10 mouse cellular contexts compared by ENCODE assay signal in genomic region chr15:85667381-85667791, GRCm38 (mm10).
A peak's percentile ranks its signal among the peaks of the same experiment; 100 is the strongest.
DNase-seq lines count a peak whose midpoint lies in the region; ATAC-seq and TF ChIP-seq lines count a peak whose summit lies in the region.
"Had no signal": no experiment of that assay in that cellular context is flagged by ENCODE, and none has a peak within 500 bp of the region (broad histone marks: within the 10 kb centered on the region; RNA-seq: fewer than 3 reads in every experiment).

No protein-coding gene starts in this region.

- no peak overlapping the region; the same call in 1 of the 2 replicates for H3K9ac ChIP-seq in forebrain, embryonic 12.5 days
- H3K9ac ChIP-seq in forebrain, embryonic 11.5 days (ENCODE audit: low read length), result no peak overlapping the region
- H3K9ac ChIP-seq in midbrain, postnatal 0 days (replicated peaks; ENCODE audit: low read length, poor library complexity, severe bottlenecking), result peak overlapping the region; percentile 33; the same call in 1 of the 2 replicates
- H3K9ac ChIP-seq: limb, embryonic 13.5 days had no signal

- 29% methylated on average over 12 of the region's 12 CpGs for WGBS in forebrain, embryonic 12.5 days
- 42% methylated on average over 12 of the region's 12 CpGs for WGBS in forebrain, embryonic 11.5 days
- WGBS in midbrain, postnatal 0 days, result 36% methylated on average over 12 of the region's 12 CpGs

- no peaks in the 10 kb centered on the region for H3K9me3 ChIP-seq in forebrain, embryonic 12.5 days
- H3K9me3 ChIP-seq in forebrain, embryonic 11.5 days (ENCODE audit: control insufficient read depth, low read length), result no peaks in the 10 kb centered on the region
- H3K9me3 ChIP-seq in midbrain, postnatal 0 days (ENCODE audit: low read length), result no peaks in the 10 kb centered on the region
- H3K9me3 ChIP-seq: limb, embryonic 13.5 days had no signal

- peaks cover 24% of the 10 kb centered on the region for H3K4me1 ChIP-seq in forebrain, embryonic 12.5 days
- 0 out of 2 replicates have a peak, but pooled peaks cover 6% of the 10 kb centered on the region for H3K4me1 ChIP-seq in forebrain, embryonic 11.5 days (replicated peaks; ENCODE audit: control insufficient read depth, insufficient read depth, low read length)
- H3K4me1 ChIP-seq in midbrain, postnatal 0 days (ENCODE audit: insufficient read depth, low read length), result peaks cover 4% of the 10 kb centered on the region; the same call in 1 of the 2 replicates

- peaks cover 82% of the 10 kb centered on the region for H3K27me3 ChIP-seq in forebrain, embryonic 12.5 days
- H3K27me3 ChIP-seq in forebrain, embryonic 11.5 days (ENCODE audit: control insufficient read depth, insufficient read depth, low read length), result peaks cover 82% of the 10 kb centered on the region
- peaks cover 9% of the 10 kb centered on the region; the same call in 1 of the 2 replicates for H3K27me3 ChIP-seq in midbrain, postnatal 0 days (ENCODE audit: insufficient read depth, low read length)

- peak overlapping the region; percentile 32 for H3K4me2 ChIP-seq in forebrain, embryonic 12.5 days
- no peak overlapping the region for H3K4me2 ChIP-seq in forebrain, embryonic 11.5 days (ENCODE audit: low read depth, low read length, severe bottlenecking)
- peak overlapping the region; percentile 32 for H3K4me2 ChIP-seq in midbrain, postnatal 0 days (ENCODE audit: low read depth, low read length, poor library complexity, severe bottlenecking)
- H3K4me2 ChIP-seq: limb, embryonic 13.5 days had no signal

- H3K27ac ChIP-seq in forebrain, embryonic 12.5 days, result no peak overlapping the region
- no peak overlapping the region for H3K27ac ChIP-seq in forebrain, embryonic 11.5 days (ENCODE audit: low read depth, low read length)
- H3K27ac ChIP-seq in midbrain, postnatal 0 days (ENCODE audit: low read depth, low read length), result peak overlapping the region; percentile 71
- H3K27ac ChIP-seq: limb, embryonic 13.5 days had no signal

- no peak for ATAC-seq in forebrain, embryonic 12.5 days (ENCODE audit: low FRiP score)
- ATAC-seq in forebrain, embryonic 11.5 days (replicated peaks; ENCODE audit: low FRiP score), result no peak
- no peak for ATAC-seq in midbrain, postnatal 0 days (ENCODE audit: low FRiP score)

- H3K36me3 ChIP-seq in forebrain, embryonic 12.5 days (replicated peaks), result no peaks in the 10 kb centered on the region
- no peaks in the 10 kb centered on the region for H3K36me3 ChIP-seq in forebrain, embryonic 11.5 days (ENCODE audit: control insufficient read depth, insufficient read depth, low read length)
- no peaks in the 10 kb centered on the region for H3K36me3 ChIP-seq in midbrain, postnatal 0 days (ENCODE audit: insufficient read depth, low read length)
- H3K36me3 ChIP-seq: limb, embryonic 13.5 days had no signal

- DNase-seq in forebrain, embryonic 11.5 days (ENCODE audit: low spot score), result no peak
- DNase-seq in retina, postnatal 1 day, result peak; percentile 73
- no peak for DNase-seq in retina, embryonic 14.5 days (ENCODE audit: low spot score)
- DNase-seq in gastrocnemius, postnatal 25 days, result peak; percentile 59
- DNase-seq in midbrain, postnatal 0 days (ENCODE audit: low spot score), result peak; percentile 70
- DNase-seq in spleen, postnatal 10 days (ENCODE audit: low spot score in 2 of 2), result no peak
- no peak for DNase-seq in urinary bladder, adult 2 months (ENCODE audit: low spot score)

- 0 out of 2 replicates have a peak overlapping the region, but pooled peaks have one; percentile 11 for H3K4me3 ChIP-seq in forebrain, embryonic 12.5 days (replicated peaks)
- no peak overlapping the region; the same call in 1 of the 2 replicates for H3K4me3 ChIP-seq in forebrain, embryonic 11.5 days (ENCODE audit: low read depth, low read length)
- H3K4me3 ChIP-seq in midbrain, postnatal 0 days (ENCODE audit: low read depth, low read length), result 0 out of 2 replicates have a peak overlapping the region, but pooled peaks have one; percentile 8
- H3K4me3 ChIP-seq: erythroblast, embryonic 14.5 days; limb, embryonic 13.5 days had no signal

- no peak for TF ChIP-seq CTCF in midbrain, postnatal 0 days (IDR thresholded peaks at IDR 0.05)

Comparison
In these comparisons a context has a peak if more than half of its experiments do, and no peak if none do; other contexts are left out.
1. DNase-seq: peak in retina, postnatal 1 day (single experiment), gastrocnemius, postnatal 25 days (single experiment) and midbrain, postnatal 0 days (single experiment); none in forebrain, embryonic 11.5 days (single experiment), retina, embryonic 14.5 days (single experiment), spleen, postnatal 10 days (0 of 2) and urinary bladder, adult 2 months (single experiment).